Mouse (Mus musculus): ENCODE data around the gene Hvcn1. TPM values are rescaled to one million over a fixed set of nuclear protein-coding genes. Genes with fewer than 3 reads are reported as not detected.

Hvcn1 gene
- polyA plus RNA-seq, 1 experiment from 2014 or later: 14.3 TPM

GRCm38 (mm10) chr5:122228271-122228765 lies 21.7 kb downstream of the Hvcn1 start:
- Histone ChIP-seq H3K4me2 (no peak overlapping the region), H3K9me3 (replicated peaks) (no peaks in the 10 kb centered on the region), H3K27me3 (no peaks in the 10 kb centered on the region), H3K36me3 (peaks cover 8% of the 10 kb centered on the region; the same call in 1 of the 2 replicates), H3K27ac (no peak overlapping the region), H3K4me1 (peaks cover 23% of the 10 kb centered on the region), H3K4me3 (replicated peaks) (no peak overlapping the region), H3K9ac (no peak overlapping the region)
- WGBS: 89% methylated on average over 2 of the region's 3 CpGs
- no peak for ATAC-seq (replicated peaks; ENCODE audit: low FRiP score)

- Histone ChIP-seq H3K9me3 (replicated peaks) (no peaks in the 10 kb centered on the region), H3K9ac (no peak overlapping the region), H3K4me3 (replicated peaks) (no peak overlapping the region), H3K27me3 (no peaks in the 10 kb centered on the region), H3K36me3 (peaks cover 8% of the 10 kb centered on the region; the same call in 1 of the 2 replicates), H3K4me1 (peaks cover 23% of the 10 kb centered on the region), H3K4me2 (no peak overlapping the region), H3K27ac (no peak overlapping the region)
- WGBS: 47% methylated on average over 3 of the region's 4 CpGs
- no peak for ATAC-seq (replicated peaks; ENCODE audit: low FRiP score)
These were observed 22.2 kb downstream of the Hvcn1 start for GRCm38 (mm10) chr5:122228772-122229171.

- Histone ChIP-seq H3K27me3 (no peaks in the 10 kb centered on the region), H3K4me2 (no peak overlapping the region), H3K4me1 (peaks cover 21% of the 10 kb centered on the region), H3K9me3 (replicated peaks) (no peaks in the 10 kb centered on the region), H3K36me3 (peaks cover 8% of the 10 kb centered on the region; the same call in 1 of the 2 replicates), H3K27ac (no peak overlapping the region), H3K4me3 (replicated peaks) (no peak overlapping the region), H3K9ac (no peak overlapping the region)
- 93% methylated on average over 4 of the region's 4 CpGs for WGBS
- no peak for ATAC-seq (replicated peaks; ENCODE audit: low FRiP score)
These were observed 24.2 kb downstream of the Hvcn1 start for GRCm38 (mm10) chr5:122230816-122231215.

- 67% methylated on average over 6 of the region's 6 CpGs for WGBS
- Histone ChIP-seq H3K9ac (no peak overlapping the region), H3K36me3 (peaks cover 8% of the 10 kb centered on the region; the same call in 1 of the 2 replicates), H3K27me3 (no peaks in the 10 kb centered on the region), H3K4me1 (peaks cover 21% of the 10 kb centered on the region), H3K4me2 (no peak overlapping the region), H3K27ac (no peak overlapping the region), H3K4me3 (replicated peaks) (no peak overlapping the region), H3K9me3 (replicated peaks) (no peaks in the 10 kb centered on the region)
- ATAC-seq (replicated peaks; ENCODE audit: low FRiP score): no peak
These were observed 24.8 kb downstream of the Hvcn1 start for GRCm38 (mm10) chr5:122231431-122231830.

GRCm38 (mm10) chr5:122232004-122232403 lies 25.4 kb downstream of the Hvcn1 start:
- no peak overlapping the region for H3K4me3 ChIP-seq (replicated peaks)
- no peak overlapping the region for H3K4me2 ChIP-seq
- H3K27ac ChIP-seq: peak overlapping the region; percentile 57
- H3K9ac ChIP-seq: no peak overlapping the region
- no peak for ATAC-seq (replicated peaks; ENCODE audit: low FRiP score)
- H3K36me3 ChIP-seq: peaks cover 8% of the 10 kb centered on the region; the same call in 1 of the 2 replicates
- peaks cover 21% of the 10 kb centered on the region for H3K4me1 ChIP-seq
- 47% methylated on average over 5 of the region's 5 CpGs for WGBS
- H3K27me3 ChIP-seq: no peaks in the 10 kb centered on the region
- no peaks in the 10 kb centered on the region for H3K9me3 ChIP-seq (replicated peaks)

GRCm38 (mm10) chr5:122233077-122233581 lies 26.5 kb downstream of the Hvcn1 start:
- no peak overlapping the region for H3K4me2 ChIP-seq
- H3K27ac ChIP-seq: no peak overlapping the region
- H3K4me1 ChIP-seq: peaks cover 21% of the 10 kb centered on the region
- ATAC-seq (replicated peaks; ENCODE audit: low FRiP score): no peak
- H3K4me3 ChIP-seq (replicated peaks): no peak overlapping the region
- H3K27me3 ChIP-seq: no peaks in the 10 kb centered on the region
- H3K9ac ChIP-seq: no peak overlapping the region
- H3K9me3 ChIP-seq (replicated peaks): no peaks in the 10 kb centered on the region
- 83% methylated on average over 14 of the region's 14 CpGs for WGBS
- peaks cover 3% of the 10 kb centered on the region for H3K36me3 ChIP-seq

GRCm38 (mm10) chr5:122233695-122234094 lies 27.1 kb downstream of the Hvcn1 start:
- 80% methylated on average over 12 of the region's 12 CpGs for WGBS
- no peak for ATAC-seq (replicated peaks; ENCODE audit: low FRiP score)

GRCm38 (mm10) chr5:122234319-122235195 lies 28.0 kb downstream of the Hvcn1 start:
- Histone ChIP-seq H3K9me3 (replicated peaks) (no peaks in the 10 kb centered on the region), H3K4me3 (replicated peaks) (no peak overlapping the region), H3K4me2 (no peak overlapping the region), H3K4me1 (peaks cover 21% of the 10 kb centered on the region), H3K36me3 (peaks cover 14% of the 10 kb centered on the region), H3K9ac (no peak overlapping the region), H3K27ac (no peak overlapping the region), H3K27me3 (no peaks in the 10 kb centered on the region)
- no peak for ATAC-seq (replicated peaks; ENCODE audit: low FRiP score)
- 80% methylated on average over 9 of the region's 9 CpGs for WGBS

More at GRCm38 (mm10) chr5:122233695-122234094, 27.1 kb downstream of the Hvcn1 start:
- no peaks in the 10 kb centered on the region for H3K27me3 ChIP-seq
- no peak overlapping the region for H3K9ac ChIP-seq
- peaks cover 21% of the 10 kb centered on the region for H3K4me1 ChIP-seq
- H3K9me3 ChIP-seq (replicated peaks): no peaks in the 10 kb centered on the region
- no peak overlapping the region for H3K4me3 ChIP-seq (replicated peaks)
- H3K27ac ChIP-seq: no peak overlapping the region
- H3K36me3 ChIP-seq: peaks cover 7% of the 10 kb centered on the region
- no peak overlapping the region for H3K4me2 ChIP-seq

- H3K27me3 ChIP-seq: no peaks in the 10 kb centered on the region
- H3K4me3 ChIP-seq (replicated peaks): no peak overlapping the region
- H3K27ac ChIP-seq: no peak overlapping the region
- no peak for ATAC-seq (replicated peaks; ENCODE audit: low FRiP score)
- no peak overlapping the region for H3K4me2 ChIP-seq
- H3K9ac ChIP-seq: no peak overlapping the region
- 45% methylated on average over 9 of the region's 9 CpGs for WGBS
- H3K36me3 ChIP-seq: peaks cover 22% of the 10 kb centered on the region
- no peaks in the 10 kb centered on the region for H3K9me3 ChIP-seq (replicated peaks)
- H3K4me1 ChIP-seq: peaks cover 21% of the 10 kb centered on the region
These were observed 28.7 kb downstream of the Hvcn1 start for GRCm38 (mm10) chr5:122235196-122235836.

- Histone ChIP-seq H3K4me1 (peaks cover 18% of the 10 kb centered on the region), H3K27me3 (no peaks in the 10 kb centered on the region), H3K27ac (no peak overlapping the region), H3K4me3 (replicated peaks) (no peak overlapping the region), H3K36me3 (peaks cover 41% of the 10 kb centered on the region), H3K4me2 (no peak overlapping the region), H3K9ac (no peak overlapping the region), H3K9me3 (replicated peaks) (no peaks in the 10 kb centered on the region)
- no peak for ATAC-seq (replicated peaks; ENCODE audit: low FRiP score)
- 69% methylated on average over 5 of the region's 5 CpGs for WGBS
These were observed 30.6 kb downstream of the Hvcn1 start for GRCm38 (mm10) chr5:122237200-122237599.

GRCm38 (mm10) chr5:122239618-122240017 lies 33.0 kb downstream of the Hvcn1 start:
- 77% methylated on average over 7 of the region's 7 CpGs for WGBS
- Histone ChIP-seq H3K4me2 (no peak overlapping the region), H3K4me1 (peaks cover 11% of the 10 kb centered on the region), H3K9ac (no peak overlapping the region), H3K27ac (no peak overlapping the region), H3K36me3 (peaks cover 47% of the 10 kb centered on the region), H3K4me3 (replicated peaks) (no peak overlapping the region), H3K9me3 (replicated peaks) (no peaks in the 10 kb centered on the region), H3K27me3 (no peaks in the 10 kb centered on the region)
- ATAC-seq (replicated peaks; ENCODE audit: low FRiP score): no peak

GRCm38 (mm10) chr5:122240521-122240920 lies 33.9 kb downstream of the Hvcn1 start:
- H3K36me3 ChIP-seq: peaks cover 47% of the 10 kb centered on the region
- no peak overlapping the region for H3K4me3 ChIP-seq (replicated peaks)
- no peak for ATAC-seq (replicated peaks; ENCODE audit: low FRiP score)
- H3K4me1 ChIP-seq: peaks cover 5% of the 10 kb centered on the region; the same call in 1 of the 2 replicates
- no peaks in the 10 kb centered on the region for H3K27me3 ChIP-seq
- no peak overlapping the region for H3K27ac ChIP-seq
- H3K9me3 ChIP-seq (replicated peaks): no peaks in the 10 kb centered on the region
- no peak overlapping the region for H3K4me2 ChIP-seq
- no peak overlapping the region for H3K9ac ChIP-seq
- WGBS: 92% methylated on average over 11 of the region's 11 CpGs

All from kidney, embryonic 15.5 days (tissue).